Mouse (Mus musculus): ENCODE measurements at regions not wholly inside any gene's neighbourhood (a gene's known extent, or its start where the extent isn't known, plus 50 kb on each side); places are given as distances from the start of the nearest gene placed in this dataset.

DNA sequence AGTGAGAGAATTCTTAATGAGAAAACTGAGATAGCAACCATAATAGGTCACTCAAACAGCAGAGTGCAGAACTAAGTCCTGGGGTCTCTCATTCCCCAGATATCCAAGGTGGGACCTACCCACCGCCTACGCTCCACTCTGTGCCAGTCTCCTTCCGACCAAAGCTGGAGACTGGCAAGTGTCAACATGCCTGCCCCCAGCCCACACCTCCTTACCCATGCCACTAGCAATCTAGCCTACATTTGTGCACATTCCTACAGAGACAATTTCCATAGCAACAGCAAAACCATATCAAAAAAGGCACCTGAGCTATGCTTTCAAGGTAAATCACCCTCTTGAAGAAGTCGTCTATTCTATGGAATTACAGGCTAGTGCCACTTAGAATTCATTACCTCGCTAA, 97.3 kb upstream of the Ankrd1 start:
- peak overlapping the region; percentile 22; the same call in 1 of the 2 replicates for H3K27ac ChIP-seq
- no peaks in the 10 kb centered on the region for H3K27me3 ChIP-seq (replicated peaks)
- H3K4me1 ChIP-seq = peaks cover 21% of the 10 kb centered on the region
- H3K36me3 ChIP-seq (replicated peaks) = no peaks in the 10 kb centered on the region
- no peak overlapping the region for H3K4me3 ChIP-seq
- WGBS = 73% methylated on average over 5 of the region's 5 CpGs
- H3K9me3 ChIP-seq = no peaks in the 10 kb centered on the region
- H3K4me2 ChIP-seq = no peak overlapping the region
- no peak overlapping the region for H3K9ac ChIP-seq
- peak; percentile 57 for ATAC-seq (replicated peaks)

DNA sequence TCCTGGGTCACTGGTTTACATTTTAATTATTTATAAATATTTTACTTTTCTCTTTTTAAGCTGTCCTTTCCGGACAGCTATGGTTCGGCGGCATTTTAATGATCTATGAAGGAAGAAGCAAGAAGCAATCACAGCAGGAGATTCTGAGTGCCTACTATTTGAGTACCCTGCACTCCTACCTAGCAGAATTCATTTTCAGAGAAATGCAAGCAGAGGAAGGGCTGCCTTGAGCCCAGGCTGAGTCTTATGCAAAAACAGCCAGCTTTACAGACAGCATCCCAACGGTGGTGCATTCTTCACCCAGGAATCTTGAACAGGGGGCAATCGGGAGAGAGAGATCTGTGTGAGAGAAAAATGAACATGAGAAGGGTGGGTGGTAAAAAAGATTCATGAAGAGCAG, 97.7 kb upstream of the Ankrd1 start:
- Histone ChIP-seq H3K9ac (no peak overlapping the region), H3K4me1 (peaks cover 21% of the 10 kb centered on the region), H3K9me3 (no peaks in the 10 kb centered on the region), H3K36me3 (replicated peaks) (no peaks in the 10 kb centered on the region), H3K4me2 (no peak overlapping the region), H3K27ac (peak overlapping the region; percentile 22; the same call in 1 of the 2 replicates), H3K4me3 (no peak overlapping the region), H3K27me3 (replicated peaks) (no peaks in the 10 kb centered on the region)
- peak; percentile 55 for ATAC-seq (replicated peaks)
- WGBS = 49% methylated on average over 5 of the region's 5 CpGs

GRCm38 (mm10) chr19:36218921-36219320, 99.0 kb upstream of the Ankrd1 start:
- no peaks in the 10 kb centered on the region for H3K36me3 ChIP-seq (replicated peaks)
- H3K27me3 ChIP-seq (replicated peaks) = no peaks in the 10 kb centered on the region
- H3K27ac ChIP-seq = no peak overlapping the region
- ATAC-seq (replicated peaks) = no peak
- WGBS = 93% methylated on average over 5 of the region's 5 CpGs
- H3K4me2 ChIP-seq = no peak overlapping the region
- H3K4me3 ChIP-seq = no peak overlapping the region
- H3K4me1 ChIP-seq = peaks cover 10% of the 10 kb centered on the region
- no peaks in the 10 kb centered on the region for H3K9me3 ChIP-seq
- H3K9ac ChIP-seq = no peak overlapping the region

DNA sequence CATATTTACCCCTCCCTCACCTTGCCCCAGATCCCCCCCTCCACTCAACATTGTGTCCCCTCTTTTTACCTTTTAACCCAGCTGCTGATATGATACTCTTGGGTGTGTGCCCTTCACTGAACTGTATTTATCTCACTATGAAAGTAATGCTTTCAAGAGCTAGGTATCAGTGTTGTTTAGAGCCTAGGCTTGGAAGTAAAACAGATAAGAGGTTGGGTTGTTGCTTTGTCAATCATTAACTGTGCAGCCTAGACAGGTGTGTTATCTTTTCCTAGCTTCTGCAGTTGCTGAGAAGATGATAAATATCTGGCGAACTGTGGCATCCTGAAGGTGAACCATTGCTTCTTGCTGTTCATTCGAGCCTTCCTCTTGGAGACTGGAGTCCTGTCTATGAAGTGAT, 101.2 kb upstream of the Ankrd1 start:
- Histone ChIP-seq H3K4me1 (peaks cover 3% of the 10 kb centered on the region; the same call in 1 of the 2 replicates), H3K36me3 (replicated peaks) (no peaks in the 10 kb centered on the region), H3K4me2 (no peak overlapping the region), H3K9ac (no peak overlapping the region), H3K27me3 (replicated peaks) (no peaks in the 10 kb centered on the region), H3K27ac (no peak overlapping the region), H3K4me3 (no peak overlapping the region), H3K9me3 (no peaks in the 10 kb centered on the region)
- WGBS = 91% methylated on average over 2 of the region's 2 CpGs
- no peak for ATAC-seq (replicated peaks)

- H3K27me3 ChIP-seq (replicated peaks) = no peaks in the 10 kb centered on the region
- H3K36me3 ChIP-seq (replicated peaks) = no peaks in the 10 kb centered on the region
- no peaks in the 10 kb centered on the region for H3K9me3 ChIP-seq
- no peak for ATAC-seq (replicated peaks)
- no peak overlapping the region for H3K9ac ChIP-seq
- H3K4me3 ChIP-seq = no peak overlapping the region
- H3K4me1 ChIP-seq = peaks cover 3% of the 10 kb centered on the region; the same call in 1 of the 2 replicates
- H3K4me2 ChIP-seq = no peak overlapping the region
- H3K27ac ChIP-seq = no peak overlapping the region
Observed at GRCm38 (mm10) chr19:36221596-36221995, 101.7 kb upstream of the Ankrd1 start.

- no peak overlapping the region for H3K27ac ChIP-seq
- H3K4me1 ChIP-seq = peaks cover 1% of the 10 kb centered on the region; the same call in 1 of the 2 replicates
- no peak overlapping the region for H3K4me2 ChIP-seq
- no peaks in the 10 kb centered on the region for H3K36me3 ChIP-seq (replicated peaks)
- H3K4me3 ChIP-seq = no peak overlapping the region
- 82% methylated on average over 3 of the region's 3 CpGs for WGBS
- no peak for ATAC-seq (replicated peaks)
- H3K9ac ChIP-seq = no peak overlapping the region
- no peaks in the 10 kb centered on the region for H3K27me3 ChIP-seq (replicated peaks)
- H3K9me3 ChIP-seq = no peaks in the 10 kb centered on the region
Observed at GRCm38 (mm10) chr19:36222198-36222597, 102.3 kb upstream of the Ankrd1 start.

DNA sequence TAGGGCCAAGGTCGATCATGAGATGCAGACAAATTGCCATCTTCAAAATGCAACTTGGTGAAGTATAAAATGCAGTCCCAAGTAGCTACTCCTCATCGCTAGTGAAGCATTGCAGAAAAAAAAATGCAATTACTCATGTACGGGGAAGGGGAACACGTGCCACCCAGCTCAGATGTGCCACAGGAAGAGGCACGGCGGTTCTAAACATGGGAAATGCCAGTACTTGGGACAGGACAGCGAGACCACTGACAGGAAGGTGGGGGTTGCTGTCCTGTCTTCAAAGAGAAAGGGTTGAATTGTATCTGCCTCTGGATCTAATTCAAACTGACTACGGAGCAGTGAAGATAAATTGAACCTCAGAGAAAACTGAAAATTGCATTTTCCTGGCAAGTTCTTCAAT, 104.6 kb upstream of the Ankrd1 start:
- 80% methylated on average over 8 of the region's 8 CpGs for WGBS
- ATAC-seq (replicated peaks) = no peak
- Histone ChIP-seq H3K4me3 (no peak overlapping the region), H3K4me1 (no peaks in the 10 kb centered on the region), H3K27me3 (replicated peaks) (no peaks in the 10 kb centered on the region), H3K9me3 (no peaks in the 10 kb centered on the region), H3K27ac (no peak overlapping the region), H3K4me2 (no peak overlapping the region), H3K9ac (no peak overlapping the region), H3K36me3 (replicated peaks) (no peaks in the 10 kb centered on the region)

DNA sequence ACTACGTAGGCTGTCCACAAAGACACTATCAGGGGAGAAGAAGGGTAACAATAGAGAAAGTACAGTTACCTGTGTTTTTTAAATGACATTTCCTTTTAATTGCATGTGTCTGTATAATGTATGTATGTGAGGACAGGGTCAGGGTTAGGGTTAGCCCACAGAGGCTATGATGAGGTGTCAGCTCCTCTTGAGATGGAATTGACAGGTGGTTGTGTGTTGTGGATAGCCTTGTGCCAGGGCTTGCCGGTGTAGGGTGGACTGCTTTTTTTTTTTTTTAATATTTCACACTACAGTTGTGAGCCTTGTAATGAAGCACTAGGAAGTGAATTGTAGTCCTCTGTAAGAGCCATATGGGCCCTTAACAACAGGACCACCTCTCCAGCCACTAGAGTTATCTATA, 105.7 kb upstream of the Ankrd1 start:
- H3K27me3 ChIP-seq (replicated peaks) = no peaks in the 10 kb centered on the region
- no peaks in the 10 kb centered on the region for H3K36me3 ChIP-seq (replicated peaks)
- H3K9me3 ChIP-seq = no peaks in the 10 kb centered on the region
- ATAC-seq (replicated peaks) = no peak
- WGBS = 98% methylated on average over 2 of the region's 2 CpGs
- no peak overlapping the region for H3K9ac ChIP-seq
- no peak overlapping the region for H3K4me2 ChIP-seq
- no peak overlapping the region for H3K4me3 ChIP-seq
- H3K4me1 ChIP-seq = no peaks in the 10 kb centered on the region
- H3K27ac ChIP-seq = no peak overlapping the region

- H3K4me3 ChIP-seq = no peak overlapping the region
Observed at GRCm38 (mm10) chr19:36227418-36228160, 107.7 kb upstream of the Ankrd1 start.

DNA sequence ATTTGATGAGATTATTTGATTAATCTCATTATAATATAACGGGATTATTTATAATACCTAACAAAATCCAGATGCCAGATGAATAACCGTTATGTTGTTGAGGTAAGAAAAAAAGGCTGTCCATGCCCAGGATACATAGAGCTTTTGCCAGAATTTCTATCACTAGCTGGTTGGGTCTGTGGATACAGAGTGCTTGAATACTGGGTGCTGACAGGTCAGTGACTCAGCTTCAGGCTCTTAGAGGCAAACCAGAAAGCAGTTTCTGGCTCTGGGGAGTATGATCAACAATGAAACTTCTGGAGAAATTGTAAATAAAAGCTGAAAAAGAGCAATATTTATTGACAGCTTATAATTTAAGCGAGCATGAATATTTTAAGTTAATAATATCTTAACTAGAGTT, 109.4 kb upstream of the Ankrd1 start:
- H3K9me3 ChIP-seq = no peaks in the 10 kb centered on the region
- no peak overlapping the region for H3K4me3 ChIP-seq
- H3K27ac ChIP-seq = no peak overlapping the region
- no peaks in the 10 kb centered on the region for H3K4me1 ChIP-seq
- no peak for ATAC-seq (replicated peaks)
- no peaks in the 10 kb centered on the region for H3K27me3 ChIP-seq (replicated peaks)
- no peak overlapping the region for H3K4me2 ChIP-seq
- no peaks in the 10 kb centered on the region for H3K36me3 ChIP-seq (replicated peaks)
- 93% methylated on average over 3 of the region's 3 CpGs for WGBS
- H3K9ac ChIP-seq = no peak overlapping the region

More at GRCm38 (mm10) chr19:36227418-36228160, 107.7 kb upstream of the Ankrd1 start:
- Histone ChIP-seq H3K36me3 (replicated peaks) (no peaks in the 10 kb centered on the region), H3K4me1 (no peaks in the 10 kb centered on the region), H3K4me2 (peak overlapping the region; percentile 29), H3K27ac (no peak overlapping the region), H3K27me3 (replicated peaks) (no peaks in the 10 kb centered on the region), H3K9me3 (no peaks in the 10 kb centered on the region), H3K9ac (no peak overlapping the region)
- WGBS = 18% methylated on average over 16 of the region's 17 CpGs
- peak; percentile 37; the same call in 1 of the 2 replicates for ATAC-seq (replicated peaks)

- no peaks in the 10 kb centered on the region for H3K4me1 ChIP-seq
- H3K9me3 ChIP-seq = no peaks in the 10 kb centered on the region
- no peak overlapping the region for H3K4me2 ChIP-seq
- ATAC-seq (replicated peaks) = no peak
- H3K36me3 ChIP-seq (replicated peaks) = no peaks in the 10 kb centered on the region
- H3K4me3 ChIP-seq = no peak overlapping the region
- H3K27me3 ChIP-seq (replicated peaks) = no peaks in the 10 kb centered on the region
- H3K27ac ChIP-seq = no peak overlapping the region
- WGBS = 75% methylated on average over 1 of the region's 1 CpGs
- no peak overlapping the region for H3K9ac ChIP-seq
Observed at GRCm38 (mm10) chr19:36229941-36230340, 110.0 kb upstream of the Ankrd1 start.

DNA sequence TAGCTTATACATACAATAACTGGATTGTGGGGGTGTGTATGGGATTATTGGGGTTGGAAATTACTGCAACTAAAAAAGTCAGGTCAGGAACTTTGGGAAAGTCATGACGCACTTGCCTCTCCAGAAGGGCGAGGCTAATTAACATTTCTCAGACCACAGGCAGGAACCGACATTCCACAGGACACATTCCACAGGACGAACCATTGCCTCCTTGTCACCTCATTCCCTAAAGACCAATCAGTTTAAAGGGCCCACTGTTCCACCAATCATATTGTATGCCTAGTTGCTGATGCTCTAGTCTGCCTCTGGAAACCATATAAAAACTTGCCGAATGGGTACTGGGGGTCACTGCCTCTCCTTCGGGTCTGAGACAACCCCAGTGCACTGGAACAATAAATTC, 113.0 kb upstream of the Pcgf5 start:
- Histone ChIP-seq H3K9me3 (no peaks in the 10 kb centered on the region), H3K4me3 (no peak overlapping the region), H3K4me1 (no peaks in the 10 kb centered on the region), H3K27me3 (replicated peaks) (no peaks in the 10 kb centered on the region), H3K27ac (no peak overlapping the region), H3K36me3 (replicated peaks) (no peaks in the 10 kb centered on the region), H3K4me2 (no peak overlapping the region), H3K9ac (no peak overlapping the region)
- WGBS = 81% methylated on average over 6 of the region's 6 CpGs
- no peak for ATAC-seq (replicated peaks)

DNA sequence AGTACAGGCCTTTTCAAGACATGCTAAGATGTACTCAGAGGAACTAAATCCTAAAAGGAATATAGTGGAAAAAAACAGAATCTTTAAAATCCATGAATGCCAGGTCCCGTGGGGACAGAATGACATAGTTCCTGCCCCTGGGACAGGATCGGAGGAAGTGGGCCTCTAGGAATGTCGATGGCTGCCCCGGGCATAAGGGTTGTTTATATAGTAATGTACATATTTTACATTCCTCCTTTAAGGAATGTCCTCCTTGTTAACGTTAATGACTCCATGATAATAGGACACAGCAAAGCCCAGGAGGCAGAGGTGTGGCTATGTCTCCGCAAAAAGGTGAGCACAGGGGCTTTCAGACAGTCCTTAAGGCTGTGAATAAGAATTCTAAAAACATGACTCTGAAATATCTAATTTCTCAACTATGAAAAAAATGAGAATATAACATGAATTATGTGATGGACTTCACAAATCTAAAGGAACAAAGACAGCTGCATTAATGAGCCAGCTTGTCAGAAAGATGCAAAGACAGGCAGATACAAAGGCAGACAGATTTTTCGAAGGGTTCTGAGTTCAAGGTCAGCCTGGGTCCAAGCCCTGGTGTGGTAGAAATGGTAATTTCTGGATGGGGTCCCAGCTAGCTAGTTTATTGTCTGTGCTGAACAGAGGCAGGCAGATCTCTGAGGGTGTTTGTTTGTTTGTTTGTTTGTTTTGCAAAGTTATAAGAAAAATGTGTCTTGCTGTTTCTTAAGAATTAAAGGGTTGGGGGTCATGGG, 111.3 kb upstream of the Pcgf5 start:
- no peaks in the 10 kb centered on the region for H3K9me3 ChIP-seq
- H3K27me3 ChIP-seq (replicated peaks) = no peaks in the 10 kb centered on the region
- H3K4me2 ChIP-seq = no peak overlapping the region
- no peaks in the 10 kb centered on the region for H3K36me3 ChIP-seq (replicated peaks)
- no peaks in the 10 kb centered on the region for H3K4me1 ChIP-seq
- H3K4me3 ChIP-seq = no peak overlapping the region
- H3K9ac ChIP-seq = no peak overlapping the region
- no peak for ATAC-seq (replicated peaks)
- 84% methylated on average over 7 of the region's 7 CpGs for WGBS
- H3K27ac ChIP-seq = no peak overlapping the region

Data from midbrain, embryonic 15.5 days (tissue).